Mouse (Mus musculus) bone marrow macrophage, adult 2 months (primary cell): ENCODE measurements at regions not wholly inside any gene's neighbourhood (a gene's known extent, or its start where the extent isn't known, plus 50 kb on each side); places are given as distances from the start of the nearest gene placed in this dataset.

Source experiments
- H3K27ac ChIP-seq: 2 replicates; pipeline ENCODE4 v1.5.1; 2012; ENCODE audit warnings: low read depth, low read length; ENCODE audit not compliant: insufficient read depth
- H3K4me1 ChIP-seq: 2 replicates; pipeline ENCODE4 v1.6.1; 2012; ENCODE audit warnings: low read length; ENCODE audit not compliant: control insufficient read depth, insufficient read depth
- H3K4me3 ChIP-seq: 2 replicates; pipeline ENCODE4 v1.5.1; 2012; ENCODE audit warnings: mild to moderate bottlenecking, low read length, moderate library complexity; ENCODE audit not compliant: insufficient read depth
- CTCF ChIP-seq: IDR thresholded peaks from 2 replicates; pipeline ENCODE4 v1.5.1; 2012; ENCODE audit warnings: low read depth, mild to moderate bottlenecking, low read length, moderate library complexity
- POLR2A ChIP-seq: IDR thresholded peaks from 2 replicates; pipeline ENCODE4 v1.6.1; 2012; ENCODE audit warnings: mild to moderate bottlenecking, low read depth, low read length, borderline replicate concordance

GRCm38 (mm10) chr3:139842015-139842414 is 636.5 kb downstream of the Stpg2 start:
- Histone ChIP-seq H3K4me3 (no peak overlapping the region), H3K27ac (no peak overlapping the region), H3K4me1 (no peaks in the 10 kb centered on the region)
- TF ChIP-seq POLR2A = no peak

- TF ChIP-seq CTCF = no peak
- TF ChIP-seq POLR2A = no peak
- Histone ChIP-seq H3K4me3 (no peak overlapping the region), H3K27ac (no peak overlapping the region), H3K4me1 (no peaks in the 10 kb centered on the region)
Observed at GRCm38 (mm10) chr3:139842988-139843605, 637.6 kb downstream of the Stpg2 start.

GRCm38 (mm10) chr3:139844443-139844842 is 638.9 kb downstream of the Stpg2 start:
- TF ChIP-seq POLR2A = no peak
- no peak for TF ChIP-seq CTCF
- no peaks in the 10 kb centered on the region for H3K4me1 ChIP-seq
- no peak overlapping the region for H3K4me3 ChIP-seq
- no peak overlapping the region for H3K27ac ChIP-seq

GRCm38 (mm10) chr3:139847826-139848225 is 642.3 kb downstream of the Stpg2 start:
- no peak overlapping the region for H3K4me3 ChIP-seq
- no peak overlapping the region for H3K27ac ChIP-seq
- TF ChIP-seq CTCF = no peak
- TF ChIP-seq POLR2A = no peak
- no peaks in the 10 kb centered on the region for H3K4me1 ChIP-seq

GRCm38 (mm10) chr3:139859966-139860635 is 654.6 kb downstream of the Stpg2 start:
- H3K4me1 ChIP-seq = peaks cover under 1% of the 10 kb centered on the region; the same call in 1 of the 2 replicates
- H3K27ac ChIP-seq = no peak overlapping the region
- TF ChIP-seq CTCF = no peak
- no peak for TF ChIP-seq POLR2A
- no peak overlapping the region for H3K4me3 ChIP-seq

- H3K4me3 ChIP-seq = no peak overlapping the region
- H3K4me1 ChIP-seq = no peaks in the 10 kb centered on the region
- TF ChIP-seq POLR2A = no peak
- no peak for TF ChIP-seq CTCF
- no peak overlapping the region for H3K27ac ChIP-seq
Observed at GRCm38 (mm10) chr3:139860831-139861371, 655.4 kb downstream of the Stpg2 start.

DNA sequence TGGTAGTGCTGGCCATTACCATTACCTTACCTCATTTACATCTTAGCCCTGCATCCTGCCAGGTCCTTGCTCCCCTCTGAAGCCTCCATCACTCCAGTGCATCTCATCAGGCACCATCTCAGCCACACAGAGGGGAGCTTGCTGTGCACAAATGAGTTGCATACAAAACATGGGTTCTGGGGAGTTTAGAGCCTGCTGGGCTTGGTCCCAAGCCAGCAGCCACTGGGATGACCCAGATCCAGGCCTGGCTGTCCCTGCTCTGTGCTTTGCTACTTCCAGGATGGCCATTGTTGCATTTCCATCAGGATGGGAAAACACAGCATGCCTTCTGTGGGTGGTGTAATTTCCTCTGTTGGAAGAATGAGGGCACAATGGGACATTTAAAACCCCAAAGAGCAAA is 660.8 kb downstream of the Stpg2 start:
- no peaks in the 10 kb centered on the region for H3K4me1 ChIP-seq
- H3K27ac ChIP-seq = no peak overlapping the region
- no peak for TF ChIP-seq CTCF
- TF ChIP-seq POLR2A = no peak
- H3K4me3 ChIP-seq = no peak overlapping the region

DNA sequence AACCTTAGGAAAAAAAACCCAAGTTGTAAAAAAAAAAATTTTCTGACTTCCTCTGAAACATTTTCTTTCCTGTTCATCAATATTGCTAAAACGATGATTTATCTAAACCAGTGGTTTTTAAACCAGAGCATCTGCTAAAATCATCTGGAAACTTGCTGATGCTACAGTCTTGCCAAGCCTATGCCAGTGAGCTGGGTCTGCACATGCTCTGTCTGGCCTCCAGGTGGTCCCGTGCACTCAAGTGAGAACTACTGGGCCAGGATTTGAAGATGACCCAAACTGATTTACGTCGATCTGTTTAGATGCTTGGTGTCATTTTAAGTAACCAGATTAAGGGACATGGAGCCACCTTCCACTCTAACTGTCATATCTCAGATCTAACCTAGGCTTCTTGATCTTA is 661.5 kb downstream of the Stpg2 start:
- TF ChIP-seq CTCF (no peak), POLR2A (no peak)
- Histone ChIP-seq H3K27ac (no peak overlapping the region), H3K4me3 (no peak overlapping the region), H3K4me1 (no peaks in the 10 kb centered on the region)

GRCm38 (mm10) chr3:139867499-139867898 is 662.0 kb downstream of the Stpg2 start:
- Histone ChIP-seq H3K4me3 (no peak overlapping the region), H3K4me1 (no peaks in the 10 kb centered on the region), H3K27ac (no peak overlapping the region)
- no peak for TF ChIP-seq POLR2A
- no peak for TF ChIP-seq CTCF

DNA sequence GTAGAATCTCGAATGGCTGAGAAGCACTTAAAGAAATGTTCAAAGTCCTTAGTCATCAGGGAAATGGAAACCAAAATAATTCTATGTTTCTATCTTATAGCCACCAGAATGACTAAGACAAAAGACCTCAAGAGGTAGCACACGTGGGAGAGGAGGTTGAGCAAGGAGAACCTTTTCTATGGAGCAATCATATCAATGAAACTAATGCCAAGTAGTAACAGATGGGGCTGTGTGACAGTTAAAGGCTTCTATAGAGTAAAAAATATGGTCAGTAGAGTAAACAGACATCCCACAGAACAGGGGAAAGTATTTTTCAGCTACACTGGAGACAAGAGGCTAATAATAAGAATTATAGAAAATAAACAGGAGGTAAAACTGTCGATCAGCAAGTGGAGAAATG is 664.3 kb downstream of the Stpg2 start:
- TF ChIP-seq POLR2A (no peak), CTCF (no peak)
- no peak overlapping the region for H3K27ac ChIP-seq
- no peaks in the 10 kb centered on the region for H3K4me1 ChIP-seq
- H3K4me3 ChIP-seq = no peak overlapping the region
